Mouse (Mus musculus) liver, embryonic 16.5 days (tissue): ENCODE measurements around the gene Frrs1. TPM values are rescaled to one million over a fixed set of nuclear protein-coding genes. Genes with fewer than 3 reads are reported as not detected.

Experiments used
- ATAC-seq: fragments of 200-750 bp; cut with Nextera tagmentation; 2 replicates; pipeline ENCODE4 v1.8.0; 2017; ENCODE audit warnings: low read depth, mild to moderate bottlenecking, moderate number of reproducible peaks, moderate library complexity
- H3K27ac ChIP-seq: fragments of 300-500 bp; sonication (generic); 2 replicates; pipeline ENCODE4 v1.5.1; 2014; ENCODE audit warnings: mild to moderate bottlenecking, low read length
- H3K27me3 ChIP-seq: fragments of 300-500 bp; sonication (generic); 2 replicates; pipeline ENCODE4 v1.6.1; 2014; ENCODE audit warnings: low read depth, low read length, mixed read lengths; ENCODE audit not compliant: control insufficient read depth, insufficient read depth
- H3K36me3 ChIP-seq: fragments of 300-500 bp; sonication (generic); 2 replicates; pipeline ENCODE4 v1.6.1; 2014; ENCODE audit warnings: mild to moderate bottlenecking; ENCODE audit not compliant: control insufficient read depth, insufficient read depth
- H3K4me1 ChIP-seq: fragments of 300-500 bp; sonication (generic); 2 replicates; pipeline ENCODE4 v1.6.1; 2014; ENCODE audit warnings: low read depth, low read length, mixed read lengths; ENCODE audit not compliant: control insufficient read depth
- H3K4me2 ChIP-seq: fragments of 300-500 bp; sonication (generic); 2 replicates; pipeline ENCODE4 v1.6.1; 2014; ENCODE audit warnings: low read depth, low read length, mixed read lengths
- H3K4me3 ChIP-seq: fragments of 300-500 bp; sonication (generic); 2 replicates; pipeline ENCODE4 v1.5.1; 2014; ENCODE audit warnings: low read depth, mild to moderate bottlenecking, low read length
- H3K9ac ChIP-seq: fragments of 300-500 bp; sonication (generic); 2 replicates; pipeline ENCODE4 v1.6.1; 2014; ENCODE audit warnings: low read depth, low read length
- H3K9me3 ChIP-seq: fragments of 300-500 bp; sonication (generic); replicated peaks from 2 replicates; pipeline ENCODE4 v1.6.1; 2016; ENCODE audit warnings: low read length; ENCODE audit not compliant: control insufficient read depth
- WGBS: fragments of 180-500 bp; shearing (Covaris S2); extraction: QIAGEN DNeasy Blood & Tissue Kit; methylation state at CpG from one replicate; pipeline ENCODE4 v1.1.7; 2014; ENCODE audit not compliant: insufficient replicate concordance; 5-methylcytosine and 5-hydroxymethylcytosine counted together
- polyA plus RNA-seq: library from polyadenylated mRNA; unstranded; fragments of >200 nt; fragmentation: Nextera tagmentation; extraction: Ambion mirVana; gene quantifications from 2 replicates; pipeline ENCODE4 v1.2.1, GENCODE M21; 2015

The Frrs1 gene
- polyA plus RNA-seq, 1 experiment from 2014 or later = 51.8 TPM

DNA sequence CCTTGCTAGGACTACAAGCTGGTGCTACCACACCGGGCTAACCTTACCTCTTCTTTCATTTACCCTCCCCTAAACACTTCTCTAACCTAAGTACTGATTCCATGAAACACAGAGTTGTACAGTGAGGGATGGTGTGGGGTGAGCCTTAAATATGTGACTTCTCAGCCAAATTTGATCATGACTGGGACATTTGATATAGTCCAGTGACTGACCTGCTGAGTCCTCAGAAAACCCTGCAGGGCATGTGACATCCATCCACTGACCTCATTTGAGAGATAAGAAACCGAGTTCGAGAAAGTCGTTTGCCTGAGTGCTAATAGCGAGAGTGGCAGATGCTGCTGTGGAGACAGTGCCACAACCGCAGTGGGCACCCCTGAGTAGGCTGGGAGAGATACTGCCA lies 55.1 kb downstream of the Frrs1 start:
- H3K36me3 ChIP-seq = no peaks in the 10 kb centered on the region
- no peaks in the 10 kb centered on the region for H3K27me3 ChIP-seq
- no peak overlapping the region for H3K4me2 ChIP-seq
- H3K4me1 ChIP-seq = no peaks in the 10 kb centered on the region
- no peak overlapping the region for H3K27ac ChIP-seq
- WGBS = 66% methylated on average over 6 of the region's 6 CpGs
- no peak overlapping the region for H3K4me3 ChIP-seq
- ATAC-seq = no peak
- no peaks in the 10 kb centered on the region for H3K9me3 ChIP-seq
- H3K9ac ChIP-seq = no peak overlapping the region

DNA sequence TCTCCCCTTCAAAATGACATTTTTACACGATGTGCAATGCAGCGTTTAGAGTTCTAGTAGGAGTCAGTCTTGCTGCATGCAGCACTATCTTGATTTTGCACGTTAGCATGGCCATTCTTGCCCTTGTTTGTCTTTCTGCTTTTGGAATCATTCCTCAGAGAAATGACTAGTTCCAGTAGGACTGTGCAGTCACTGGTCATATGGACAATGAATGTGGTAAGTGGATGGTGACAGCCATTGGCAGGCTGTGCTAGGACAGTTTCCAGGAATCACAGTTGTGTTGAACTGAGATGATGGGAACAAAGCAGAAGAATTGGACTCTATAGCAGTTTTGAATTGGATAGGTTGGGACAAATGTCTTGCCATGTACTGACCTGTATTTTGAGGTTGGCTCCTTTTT lies 55.7 kb downstream of the Frrs1 start:
- Histone ChIP-seq H3K27ac (no peak overlapping the region), H3K36me3 (no peaks in the 10 kb centered on the region), H3K4me2 (no peak overlapping the region), H3K9me3 (no peaks in the 10 kb centered on the region), H3K4me3 (no peak overlapping the region), H3K9ac (no peak overlapping the region), H3K27me3 (no peaks in the 10 kb centered on the region), H3K4me1 (no peaks in the 10 kb centered on the region)
- no peak for ATAC-seq
- WGBS = 52% methylated on average over 3 of the region's 3 CpGs

DNA sequence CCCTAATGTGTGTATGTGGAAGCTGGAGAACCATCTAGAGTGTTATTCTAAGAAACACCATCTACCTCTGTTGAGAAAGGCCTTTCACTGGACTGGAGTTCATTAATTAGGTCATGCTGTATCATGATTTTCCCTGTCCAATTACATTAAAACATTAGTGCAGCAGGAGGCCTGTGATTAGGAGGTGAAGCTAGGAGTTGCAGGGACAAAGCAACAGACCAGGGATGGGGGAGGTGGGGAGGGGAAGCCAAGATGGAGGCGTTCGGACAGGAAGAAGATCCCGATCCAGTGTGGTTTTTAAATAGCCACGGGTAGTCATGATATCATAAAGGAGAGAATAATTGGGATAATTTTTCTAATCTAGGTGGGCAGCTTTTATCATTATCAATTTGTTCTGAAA lies 57.8 kb downstream of the Frrs1 start:
- Histone ChIP-seq H3K4me2 (no peak overlapping the region), H3K27ac (no peak overlapping the region), H3K9ac (no peak overlapping the region), H3K27me3 (no peaks in the 10 kb centered on the region), H3K4me1 (no peaks in the 10 kb centered on the region), H3K9me3 (no peaks in the 10 kb centered on the region), H3K4me3 (no peak overlapping the region), H3K36me3 (no peaks in the 10 kb centered on the region)
- ATAC-seq = no peak
- 62% methylated on average over 4 of the region's 4 CpGs for WGBS

DNA sequence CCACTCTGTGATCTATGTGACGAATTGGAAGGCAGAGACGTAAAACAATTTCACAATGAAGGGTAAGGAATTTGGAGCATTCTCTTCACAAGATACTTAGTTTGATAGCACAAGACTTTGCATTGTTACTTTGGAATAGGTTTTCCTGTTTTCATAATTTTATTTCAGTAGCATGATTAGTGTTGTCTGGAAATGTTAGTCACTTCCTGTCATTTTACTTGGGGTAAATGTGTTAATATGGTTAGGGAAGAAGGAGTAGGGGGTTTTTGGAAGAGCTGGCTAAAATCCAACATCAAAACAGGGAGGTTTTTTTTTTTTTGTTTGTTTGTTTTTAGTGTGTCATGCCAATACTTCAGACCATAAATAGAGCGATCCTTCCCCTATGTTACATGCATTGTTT lies 62.3 kb downstream of the Frrs1 start:
- WGBS = 59% methylated on average over 3 of the region's 3 CpGs
- Histone ChIP-seq H3K27ac (no peak overlapping the region), H3K4me3 (no peak overlapping the region), H3K9me3 (no peaks in the 10 kb centered on the region), H3K36me3 (no peaks in the 10 kb centered on the region), H3K4me1 (no peaks in the 10 kb centered on the region), H3K4me2 (no peak overlapping the region), H3K9ac (no peak overlapping the region), H3K27me3 (no peaks in the 10 kb centered on the region)
- no peak for ATAC-seq

DNA sequence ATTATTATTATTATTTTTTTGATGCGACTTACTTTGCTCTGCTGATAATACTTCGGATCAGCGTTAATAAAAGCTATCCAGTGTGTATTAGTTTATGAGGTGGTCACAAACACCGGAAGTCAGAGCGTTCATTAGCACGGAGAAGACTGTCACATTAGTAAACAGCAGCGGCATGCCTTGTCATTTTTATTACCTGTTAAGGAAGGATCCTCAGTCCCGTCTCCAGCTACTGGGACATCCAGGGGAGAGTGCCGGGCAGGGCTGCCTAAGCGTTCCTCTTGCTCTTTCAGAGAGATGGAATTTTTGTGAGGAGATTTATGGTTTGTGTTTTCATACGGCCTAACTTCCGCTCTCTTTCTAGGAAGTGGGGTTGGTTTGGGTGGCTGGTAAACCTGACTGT lies 63.8 kb downstream of the Frrs1 start:
- ATAC-seq = no peak
- Histone ChIP-seq H3K4me2 (no peak overlapping the region), H3K9ac (no peak overlapping the region), H3K4me1 (no peaks in the 10 kb centered on the region), H3K4me3 (no peak overlapping the region), H3K27ac (no peak overlapping the region), H3K27me3 (no peaks in the 10 kb centered on the region), H3K36me3 (no peaks in the 10 kb centered on the region), H3K9me3 (no peaks in the 10 kb centered on the region)
- 64% methylated on average over 12 of the region's 12 CpGs for WGBS

DNA sequence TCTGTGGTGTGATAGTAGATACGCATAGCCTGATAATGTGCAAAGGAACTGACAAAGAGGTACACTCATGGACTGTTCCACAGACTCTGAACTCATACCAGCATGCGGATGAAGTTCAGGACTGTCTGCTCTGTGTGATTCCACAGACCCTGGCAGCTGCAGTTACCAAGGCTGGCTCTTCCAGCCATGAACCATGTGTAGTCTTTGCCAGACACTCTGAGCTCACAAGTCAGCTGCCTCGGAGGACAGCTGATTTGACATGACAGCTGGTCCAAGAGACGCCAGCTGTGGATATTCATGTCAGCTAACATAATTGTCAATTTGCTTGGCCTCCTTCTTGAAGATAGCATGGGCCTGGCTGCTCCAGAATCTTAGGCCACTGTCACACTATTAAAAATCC lies 69.7 kb downstream of the Frrs1 start:
- ATAC-seq = no peak
- Histone ChIP-seq H3K9ac (no peak overlapping the region), H3K27me3 (no peaks in the 10 kb centered on the region), H3K4me2 (no peak overlapping the region), H3K36me3 (no peaks in the 10 kb centered on the region), H3K4me3 (no peak overlapping the region), H3K4me1 (no peaks in the 10 kb centered on the region), H3K9me3 (no peaks in the 10 kb centered on the region), H3K27ac (no peak overlapping the region)
- WGBS = 66% methylated on average over 4 of the region's 4 CpGs

DNA sequence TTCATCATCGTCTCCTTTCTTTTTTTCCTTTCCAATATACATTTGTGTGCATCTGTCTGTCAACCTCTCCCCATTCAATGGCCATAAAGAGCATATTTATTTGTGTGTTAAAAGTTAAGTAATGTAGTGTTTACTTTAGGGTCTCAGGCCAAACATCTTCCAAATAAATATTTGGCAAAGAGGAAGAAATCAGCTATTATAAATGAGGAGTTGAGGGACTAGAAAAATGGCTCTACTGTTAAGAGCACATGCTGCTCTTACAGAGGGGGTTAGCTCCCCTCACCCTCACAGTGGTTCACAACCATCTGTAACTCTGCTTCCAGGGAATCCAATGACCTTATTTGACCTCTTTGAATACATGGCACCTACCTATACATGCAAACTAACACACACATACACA lies 73.9 kb downstream of the Frrs1 start:
- WGBS = 52% methylated on average over 1 of the region's 1 CpGs

DNA sequence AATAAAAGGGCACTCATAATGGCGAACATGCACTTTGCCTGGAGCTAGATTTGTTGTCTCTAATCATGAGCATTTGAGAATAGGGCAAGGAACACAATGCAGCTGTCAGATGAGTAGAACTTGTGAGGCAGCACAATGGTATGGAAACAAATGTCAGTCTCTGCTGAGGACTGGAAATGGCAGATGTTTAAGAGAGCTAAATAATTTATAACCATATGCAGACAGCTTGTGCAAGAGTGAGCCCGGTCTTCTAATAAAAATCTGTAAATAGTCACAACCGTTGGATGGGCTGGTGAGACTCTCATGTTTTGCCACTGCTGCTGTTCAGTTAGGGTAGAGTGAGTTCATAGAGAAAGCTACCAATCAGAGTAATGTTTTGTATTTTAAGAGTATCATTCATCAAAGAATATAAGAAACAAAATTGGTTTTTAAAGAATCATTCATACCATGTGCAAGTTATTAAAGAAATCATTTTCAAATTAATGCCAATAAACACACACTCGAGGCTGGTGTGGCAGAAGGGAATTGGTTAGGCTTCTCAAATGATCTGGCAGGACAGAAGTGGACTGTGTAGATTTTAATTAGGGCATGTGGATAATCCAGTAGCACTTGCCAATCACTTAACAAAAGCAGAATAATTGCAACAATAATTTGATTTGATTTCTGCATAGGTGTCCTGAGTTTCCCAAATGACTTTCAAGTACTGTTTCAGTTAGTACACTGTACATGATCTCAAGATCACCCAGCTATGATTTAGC lies 77.8 kb downstream of the Frrs1 start:
- no peak for ATAC-seq
- no peak overlapping the region for H3K27ac ChIP-seq
- no peaks in the 10 kb centered on the region for H3K4me1 ChIP-seq
- H3K4me2 ChIP-seq = no peak overlapping the region
- H3K9ac ChIP-seq = no peak overlapping the region
- H3K4me3 ChIP-seq = no peak overlapping the region
- H3K36me3 ChIP-seq = no peaks in the 10 kb centered on the region
- WGBS = 54% methylated on average over 4 of the region's 4 CpGs
- H3K27me3 ChIP-seq = no peaks in the 10 kb centered on the region
- H3K9me3 ChIP-seq = no peaks in the 10 kb centered on the region

More for the DNA sequence above, 73.9 kb downstream of the Frrs1 start:
- H3K4me3 ChIP-seq = no peak overlapping the region
- H3K4me1 ChIP-seq = no peaks in the 10 kb centered on the region
- H3K9ac ChIP-seq = no peak overlapping the region
- no peaks in the 10 kb centered on the region for H3K36me3 ChIP-seq
- H3K27me3 ChIP-seq = no peaks in the 10 kb centered on the region
- H3K9me3 ChIP-seq = no peaks in the 10 kb centered on the region
- H3K4me2 ChIP-seq = no peak overlapping the region
- no peak for ATAC-seq
- no peak overlapping the region for H3K27ac ChIP-seq

DNA sequence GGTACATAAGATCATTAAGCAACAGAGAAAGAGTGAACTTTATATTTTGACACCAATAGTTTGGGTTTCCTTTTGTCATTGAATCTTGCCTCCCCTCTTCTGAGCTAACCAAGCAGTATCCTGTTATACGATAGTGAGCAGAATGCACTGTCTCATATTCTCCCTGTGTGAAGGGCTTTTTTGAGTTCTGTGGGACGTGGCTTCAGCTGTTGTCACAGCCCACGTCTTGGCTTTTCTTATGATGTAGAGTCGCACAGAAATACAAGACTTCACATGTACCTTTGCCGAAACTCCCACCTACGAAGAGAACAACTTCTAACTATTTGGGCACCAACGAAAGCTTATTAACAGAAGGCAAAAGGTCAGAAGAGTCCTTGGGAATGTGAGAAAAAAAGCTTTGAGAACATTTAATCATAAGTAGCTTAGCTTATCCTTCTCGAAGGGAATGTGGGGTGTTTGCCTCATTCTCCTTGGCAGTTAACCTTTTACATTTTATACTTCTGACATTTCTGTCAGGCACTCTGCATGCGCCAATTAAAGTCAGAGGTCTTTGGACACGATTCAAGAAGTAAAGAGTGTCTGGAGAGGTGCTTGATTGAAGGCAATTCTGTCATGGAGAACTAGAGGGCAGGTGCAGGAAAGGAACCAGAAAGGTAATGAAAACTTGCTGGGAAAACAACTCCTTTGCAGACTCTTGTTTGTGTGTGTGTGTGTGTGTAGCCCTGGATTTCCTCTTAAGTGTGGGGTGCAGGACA lies 81.7 kb downstream of the Frrs1 start:
- Histone ChIP-seq H3K27ac (no peak overlapping the region), H3K9me3 (no peaks in the 10 kb centered on the region), H3K4me1 (no peaks in the 10 kb centered on the region), H3K27me3 (no peaks in the 10 kb centered on the region), H3K4me3 (no peak overlapping the region), H3K4me2 (no peak overlapping the region), H3K36me3 (no peaks in the 10 kb centered on the region), H3K9ac (no peak overlapping the region)
- ATAC-seq = no peak
- WGBS = 59% methylated on average over 10 of the region's 10 CpGs
